Mouse (Mus musculus) frontal cortex, postnatal 25 days (tissue): ENCODE measurements at regions not wholly inside any gene's neighbourhood (a gene's known extent, or its start where the extent isn't known, plus 50 kb on each side); places are given as distances from the start of the nearest gene placed in this dataset.
A peak's percentile ranks its signal among the peaks of the same experiment; 100 is the strongest.

Source experiments
- DNase-seq, 2 experiments: peaks; one replicate each; pipeline ENCODE4 v3.0.0; 2022; ENCODE audit warnings: low spot score in 2 of 2

DNA sequence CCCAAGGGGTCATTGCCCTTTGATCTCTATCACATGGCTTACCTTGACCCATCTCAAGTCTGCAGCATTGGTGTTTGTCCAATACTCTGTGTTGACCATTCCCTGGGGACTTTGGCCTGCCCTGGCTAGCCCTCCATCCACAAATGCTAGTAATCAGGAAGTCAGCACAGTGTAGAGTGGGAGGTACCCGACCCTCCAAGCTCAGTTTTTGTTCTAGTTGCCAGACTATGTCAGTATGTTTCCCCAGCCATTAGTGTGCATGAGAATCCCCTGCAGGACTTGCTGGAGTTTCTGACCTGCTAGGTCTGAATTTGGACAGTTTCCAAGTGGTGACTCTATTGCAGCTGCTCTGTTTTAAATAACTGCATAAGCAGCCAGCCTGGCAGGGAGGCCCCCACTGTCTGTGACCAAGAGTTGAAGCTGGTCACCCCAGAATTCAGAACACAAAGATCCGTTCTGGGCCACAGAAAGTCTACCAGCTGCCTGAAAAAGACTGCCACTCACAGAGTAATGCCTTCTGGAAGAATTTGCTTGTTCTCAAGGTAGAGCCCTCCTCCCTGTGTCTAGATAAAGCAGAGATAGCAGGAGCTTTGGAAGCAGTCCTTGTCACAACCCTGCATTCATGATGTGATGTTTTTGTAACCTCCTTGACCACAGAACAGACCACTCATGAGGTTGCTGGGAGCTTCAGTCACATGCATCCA is 118.0 kb upstream of the Slc22a23 start:
- no peak for DNase-seq

DNA sequence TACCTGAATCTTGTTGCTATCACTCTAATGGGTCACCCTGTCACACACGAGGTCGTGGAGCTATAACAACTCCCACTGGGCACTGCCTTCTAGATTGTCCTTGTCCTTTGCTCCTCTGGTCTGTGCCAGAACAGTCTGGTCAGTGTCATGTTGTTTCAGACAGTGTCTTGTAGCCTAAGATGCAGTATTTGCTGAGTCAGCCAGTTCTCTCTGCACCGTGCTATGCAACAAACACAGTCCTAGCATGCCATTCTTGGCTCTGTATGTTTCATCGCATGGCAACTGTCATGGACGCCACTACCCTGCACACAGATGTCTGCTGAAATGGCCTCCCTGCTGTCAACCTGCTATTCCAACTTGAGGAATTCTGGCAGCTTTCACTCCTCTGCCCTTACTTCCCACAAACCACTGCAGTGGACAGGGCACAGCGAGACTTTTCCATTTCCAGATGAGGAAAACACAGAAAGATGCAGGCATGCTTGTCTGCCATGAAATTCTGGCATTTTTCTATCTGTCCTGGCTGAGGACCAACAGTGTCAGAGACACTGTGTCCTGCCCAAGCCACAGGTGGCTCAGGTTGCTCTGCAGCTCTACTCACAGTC is 117.3 kb upstream of the Slc22a23 start:
- DNase-seq, result no peak

DNA sequence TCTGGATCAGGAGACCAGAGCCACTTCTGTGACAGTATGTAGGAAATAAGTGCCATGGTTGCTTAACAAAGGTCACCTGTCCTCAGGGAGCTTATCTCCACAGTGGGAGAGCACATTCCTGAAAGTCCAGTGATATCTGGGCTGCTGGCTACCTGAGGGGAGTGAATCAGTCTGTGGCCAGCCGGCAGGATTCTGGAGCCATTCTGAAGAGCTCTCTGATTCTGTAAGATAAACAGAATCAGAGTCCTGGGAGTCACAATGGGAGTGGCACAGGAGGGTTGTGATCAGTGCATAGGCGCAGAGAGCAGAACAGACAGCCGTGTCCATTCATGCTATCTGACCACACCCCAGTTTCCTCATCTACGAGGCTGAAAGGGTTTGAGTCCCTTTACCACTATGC is 116.0 kb upstream of the Slc22a23 start:
- DNase-seq, result no peak

DNA sequence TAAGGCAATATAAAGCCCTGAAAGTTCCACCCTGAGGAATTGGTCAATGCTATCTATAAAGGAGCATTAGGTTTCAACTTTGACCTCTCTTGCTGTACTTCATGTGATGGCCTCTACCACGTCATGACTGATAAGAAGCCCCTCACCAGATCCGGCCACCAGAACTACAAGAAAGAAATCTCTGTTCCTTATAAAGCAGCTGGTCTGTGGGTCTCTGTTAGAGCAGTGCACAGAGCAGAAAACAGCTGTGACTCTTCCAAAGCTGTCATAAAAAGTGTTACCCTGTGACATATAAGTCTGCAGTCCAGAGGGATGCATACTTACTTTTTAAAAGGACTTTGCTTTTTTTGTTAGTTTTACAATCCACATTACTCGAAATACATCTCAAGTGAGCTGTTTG is 111.1 kb upstream of the Slc22a23 start:
- no peak for DNase-seq

DNA sequence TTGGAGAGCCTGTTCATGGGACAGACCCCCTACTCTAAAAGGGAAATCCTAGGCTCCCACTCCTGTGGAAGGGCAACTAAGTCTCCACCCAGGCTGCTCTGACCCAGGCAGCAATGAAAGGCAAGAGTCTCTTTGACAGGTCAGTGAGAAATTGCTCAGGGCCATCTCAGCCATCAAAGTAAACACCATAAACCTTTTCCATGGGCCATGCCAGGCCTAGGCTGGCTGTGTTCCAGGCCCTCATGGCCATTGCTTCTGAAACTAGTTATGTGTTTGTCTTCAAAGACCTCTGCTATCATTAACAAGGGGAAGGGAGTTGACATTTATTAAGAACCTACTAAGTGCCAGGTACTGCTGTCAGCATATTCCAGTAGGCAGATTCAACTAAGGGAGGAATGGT is 101.8 kb upstream of the Slc22a23 start:
- DNase-seq, result no peak

DNA sequence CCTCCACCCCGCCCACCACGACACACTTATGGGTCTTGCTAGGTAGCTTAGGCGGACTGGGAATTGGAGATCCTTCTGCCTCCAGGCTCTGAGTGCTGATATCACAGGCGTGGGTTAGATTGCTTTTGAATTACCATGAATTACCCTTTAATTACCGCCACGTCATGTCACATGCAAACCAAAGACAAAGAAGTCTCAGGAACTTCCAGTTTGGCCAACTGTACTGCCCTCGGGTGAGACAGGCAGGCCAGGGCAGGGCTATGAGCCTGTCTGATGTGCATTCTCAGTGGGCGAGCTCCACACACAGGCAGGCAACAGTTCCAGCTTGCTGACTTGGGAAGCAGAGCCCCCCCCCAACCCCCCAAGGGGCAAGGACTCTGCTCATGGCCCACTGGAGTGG is 101.3 kb upstream of the Slc22a23 start:
- no peak for DNase-seq

DNA sequence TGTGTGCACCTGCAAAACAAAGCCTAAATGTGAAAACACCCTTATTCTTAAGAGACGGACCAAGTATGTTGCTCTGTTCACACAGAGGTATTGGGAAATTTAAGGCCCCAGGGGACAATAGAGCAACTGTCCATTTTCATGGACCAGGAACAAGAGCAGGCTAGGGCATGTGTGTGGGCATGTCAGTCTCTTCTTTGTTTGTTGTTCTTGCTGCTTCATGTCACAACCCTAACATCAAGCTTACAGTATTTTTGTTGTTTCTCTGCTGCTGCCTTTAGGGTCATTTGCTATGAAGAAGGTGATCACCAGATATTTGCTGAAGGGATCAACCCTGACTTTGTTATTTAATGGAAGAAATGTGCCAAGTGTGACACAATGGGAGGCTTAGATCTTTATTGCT is 96.4 kb upstream of the Slc22a23 start:
- DNase-seq, result no peak

DNA sequence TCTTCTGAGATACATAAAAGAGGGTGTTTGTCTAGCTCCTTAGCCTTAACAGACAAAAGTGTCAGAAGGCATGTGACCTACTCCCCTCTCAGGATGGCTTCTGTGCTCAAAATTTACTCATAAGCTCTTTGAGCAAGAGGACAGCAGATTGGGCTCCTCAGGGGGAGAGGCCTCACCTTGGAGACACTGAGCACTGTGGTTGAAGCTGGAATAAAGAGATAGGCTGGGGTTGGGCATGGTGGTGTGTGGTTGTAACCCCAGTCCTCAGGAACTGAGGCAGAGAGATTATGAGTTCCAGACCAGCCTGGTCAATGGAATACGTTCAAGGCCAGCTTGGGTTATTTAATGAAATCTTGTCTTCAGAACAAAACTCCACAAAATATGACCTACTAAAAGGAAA is 82.5 kb upstream of the Slc22a23 start:
- DNase-seq, result no peak

DNA sequence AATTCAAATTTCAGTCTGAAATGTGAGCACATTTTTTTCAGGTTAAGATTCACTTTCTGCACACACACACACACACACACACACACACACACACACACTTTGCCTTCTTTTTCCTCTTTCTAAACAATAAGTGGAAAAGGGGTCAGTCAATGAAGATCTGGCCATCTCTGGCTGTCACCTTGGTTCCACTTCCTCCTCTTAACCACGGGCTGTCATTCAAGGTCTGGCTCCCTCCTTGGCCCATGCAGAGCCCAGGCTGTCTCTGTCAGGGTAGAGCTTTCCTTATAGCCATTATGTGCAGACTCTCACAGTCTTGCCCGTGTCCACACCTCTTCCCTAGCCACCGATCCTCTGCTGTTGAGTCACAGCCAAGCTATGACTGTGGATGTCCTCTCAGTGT is 79.9 kb upstream of the Slc22a23 start:
- no peak for DNase-seq

DNA sequence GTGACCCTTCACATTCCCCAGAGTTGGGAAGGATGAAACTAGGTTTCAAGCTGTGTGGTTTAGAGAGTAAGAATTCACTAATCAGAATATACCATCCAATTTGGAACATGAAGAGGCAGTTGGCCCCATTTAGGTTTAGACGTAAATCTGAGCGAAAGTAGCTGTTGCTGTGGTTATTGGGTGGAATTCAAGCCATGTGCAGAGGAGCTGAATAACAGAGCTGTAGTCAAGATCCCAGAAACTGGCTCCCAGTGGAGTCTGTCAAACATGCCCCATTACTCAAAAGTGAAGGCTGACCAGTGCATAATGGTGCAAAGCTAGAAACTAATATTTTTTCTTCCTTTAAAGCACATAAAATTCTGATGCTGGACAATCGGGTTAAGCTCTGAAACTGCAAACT is 76.7 kb upstream of the Slc22a23 start:
- DNase-seq, result no peak

DNA sequence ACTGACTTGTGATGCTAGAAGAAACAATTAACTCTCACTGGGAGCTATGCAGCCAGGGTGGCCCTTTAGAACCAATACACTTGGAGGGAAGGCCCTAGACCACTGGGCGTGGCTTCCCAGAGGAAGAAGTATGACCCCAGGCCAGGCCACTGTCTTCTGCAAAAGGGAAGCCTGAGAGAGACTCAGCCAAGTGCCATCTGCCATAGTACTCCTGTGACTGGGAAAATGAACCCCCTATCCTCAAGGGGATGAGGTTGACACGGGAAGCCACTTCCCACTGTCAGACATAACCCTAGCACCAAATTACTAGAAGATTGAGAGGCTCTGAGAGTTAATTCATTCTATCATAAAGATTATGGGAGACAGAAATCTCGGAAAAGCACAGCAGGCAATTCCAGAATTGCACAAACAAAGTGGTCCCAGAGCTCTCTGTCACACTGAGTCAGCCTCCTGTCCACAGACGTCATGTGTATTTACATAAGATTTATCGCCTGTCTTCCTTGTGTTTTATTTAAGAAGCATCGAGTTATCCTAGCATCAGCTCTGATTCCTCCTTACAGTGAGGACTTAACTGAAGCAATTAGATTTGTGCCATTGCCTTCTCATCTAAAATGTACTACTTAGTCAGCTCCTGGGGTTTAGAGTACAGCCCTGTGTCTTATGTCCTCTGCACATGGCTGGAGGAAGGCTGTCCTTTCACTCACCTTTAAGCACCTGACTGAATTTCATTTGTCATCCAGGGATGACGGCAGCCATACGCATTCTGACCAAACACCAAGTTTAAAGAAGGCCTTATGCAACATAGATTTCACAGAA is 75.6 kb upstream of the Slc22a23 start:
- DNase-seq, result no peak

DNA sequence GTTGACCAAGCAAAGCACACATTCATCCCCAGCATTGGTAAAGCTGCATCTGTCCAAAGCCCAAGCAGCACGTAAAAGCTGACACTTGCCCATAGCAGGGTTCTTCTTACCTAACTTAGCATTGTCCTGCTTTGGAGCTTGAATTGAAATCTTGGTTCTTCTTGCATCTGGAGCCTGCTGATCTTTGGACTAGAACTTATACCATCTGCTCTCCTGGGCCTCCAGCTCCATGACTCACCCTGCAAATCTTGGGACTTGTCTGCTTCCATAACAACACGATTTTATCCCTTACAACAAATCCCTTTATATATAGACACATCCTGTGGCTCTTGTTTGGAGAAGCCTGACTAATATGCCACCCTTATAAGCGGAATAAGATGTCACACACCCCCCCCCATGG is 74.1 kb upstream of the Slc22a23 start:
- DNase-seq, result no peak

DNA sequence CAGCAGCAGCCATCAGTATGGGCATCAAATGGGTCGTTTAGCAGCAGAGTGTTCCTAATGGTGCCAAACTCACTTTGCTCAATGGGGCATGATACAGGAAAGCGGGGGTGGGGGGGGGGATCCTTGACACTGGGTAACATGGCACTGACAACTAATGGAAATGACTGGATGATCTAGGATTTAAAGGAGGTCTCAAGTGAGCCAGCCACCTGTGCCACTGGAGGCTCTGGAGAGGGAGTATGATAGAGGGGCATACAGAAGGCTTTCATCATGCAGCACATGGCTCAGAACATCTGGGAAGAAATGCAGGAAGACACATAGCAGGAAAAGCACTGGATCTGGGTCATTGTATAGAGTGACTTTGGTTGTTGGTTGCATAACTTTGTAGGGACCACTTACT is 71.6 kb upstream of the Slc22a23 start:
- no peak for DNase-seq

DNA sequence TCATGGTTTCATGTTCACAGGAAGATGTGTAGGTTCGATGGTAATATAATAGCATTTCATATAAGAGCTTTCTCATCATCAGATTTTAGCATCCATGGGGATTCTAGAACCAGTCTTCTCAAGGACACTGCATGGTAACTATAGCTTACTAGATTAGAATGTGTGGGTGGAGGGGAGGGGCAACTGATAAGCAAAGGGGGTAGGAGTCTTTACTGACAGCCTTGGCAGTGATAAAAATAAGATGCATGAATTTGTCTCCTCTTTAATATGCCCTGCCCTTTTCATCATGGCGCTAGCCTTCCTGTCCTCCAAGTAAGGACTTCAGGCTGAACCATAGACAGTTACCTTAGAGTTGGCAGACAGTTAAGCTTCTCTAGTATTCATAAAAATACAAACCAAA is 69.6 kb upstream of the Slc22a23 start:
- no peak for DNase-seq

DNA sequence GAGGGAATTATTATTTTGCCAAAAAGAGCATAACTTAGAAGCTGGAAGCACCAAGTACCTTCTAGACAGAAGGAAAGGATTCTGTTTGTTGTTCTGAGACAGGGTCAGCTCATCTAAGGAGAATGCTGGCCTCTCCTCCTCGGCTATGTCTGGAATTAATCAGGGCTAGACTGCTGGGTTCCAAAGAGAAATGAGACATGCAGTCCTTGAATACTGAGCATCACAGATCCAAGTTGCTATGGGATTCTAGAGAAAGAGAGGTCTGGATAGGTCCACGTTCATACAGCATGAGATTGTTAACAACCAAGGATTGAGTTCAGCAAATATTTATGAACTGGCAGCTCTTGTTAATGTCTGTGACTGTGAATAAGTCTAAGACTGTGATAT is 63.7 kb upstream of the Slc22a23 start:
- no peak for DNase-seq

DNA sequence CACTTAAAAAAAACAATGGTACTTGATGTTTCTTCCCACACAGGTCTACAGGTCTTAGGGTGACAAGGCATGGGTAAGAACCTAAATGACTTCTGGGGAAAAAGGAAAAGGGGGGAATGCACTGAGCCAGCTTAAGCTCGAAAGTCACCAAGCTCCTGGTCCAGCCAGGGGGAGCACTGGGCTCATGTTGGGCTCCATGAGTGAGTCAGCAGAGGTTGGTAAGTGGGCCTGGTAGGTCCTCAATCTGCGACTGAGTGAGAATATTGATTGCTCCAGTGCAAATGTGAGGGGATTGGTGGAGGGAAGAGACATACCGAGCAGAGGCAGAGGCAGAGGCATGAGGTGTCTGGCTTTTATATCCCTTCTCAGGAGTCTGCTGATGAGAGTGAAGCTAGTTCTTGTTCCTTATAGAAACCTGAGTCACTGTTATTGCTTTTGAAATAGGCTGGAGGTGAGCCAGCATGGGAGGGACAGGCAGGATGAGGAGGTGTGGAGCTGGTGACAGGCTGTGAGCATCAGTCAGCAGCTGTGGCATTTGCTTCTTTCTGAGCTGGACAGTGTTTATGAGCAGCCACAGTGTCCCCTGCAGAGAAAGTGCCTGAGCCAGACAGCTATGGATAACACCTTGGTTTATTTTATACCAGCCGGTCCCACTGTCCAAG is 63.2 kb upstream of the Slc22a23 start:
- peak; percentile 9 to 25 for DNase-seq

DNA sequence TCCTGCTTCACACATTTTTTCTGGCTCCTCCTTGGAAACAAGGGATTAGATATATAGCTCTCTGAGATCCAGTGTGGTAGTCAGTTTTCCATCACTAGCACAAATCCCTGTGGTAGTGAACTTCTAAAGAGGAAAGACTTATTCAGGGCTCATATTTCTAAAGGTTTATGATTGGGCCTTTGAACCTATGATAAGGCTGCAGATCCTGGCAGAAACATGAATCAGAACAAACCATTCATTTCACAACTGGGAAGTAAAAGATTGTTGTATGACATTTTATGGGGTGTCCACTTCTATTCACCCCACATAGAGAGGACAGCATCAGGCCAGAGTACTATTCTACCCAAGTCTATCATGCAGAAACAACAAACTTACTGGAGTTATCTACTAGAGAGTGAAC is 61.3 kb upstream of the Slc22a23 start:
- no peak for DNase-seq

DNA sequence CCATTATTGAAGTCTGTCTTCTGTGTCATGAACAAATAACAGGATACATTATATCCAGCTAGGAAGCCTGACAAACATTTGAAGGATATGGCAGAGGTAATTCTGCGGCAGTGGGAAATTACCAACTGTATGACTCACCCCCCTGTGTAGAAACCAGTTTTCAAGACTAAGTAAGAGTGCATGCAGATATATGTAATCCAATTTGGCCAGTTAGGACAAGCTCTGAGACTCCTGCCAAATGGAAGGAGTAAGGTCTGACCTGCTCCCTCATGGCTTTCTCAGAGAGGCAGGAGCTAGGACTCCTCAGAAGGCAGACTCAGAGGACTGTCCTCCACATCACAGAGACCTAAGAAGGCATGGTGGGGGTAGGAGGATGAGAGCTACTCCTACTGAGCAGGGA is 57.6 kb upstream of the Slc22a23 start:
- no peak for DNase-seq

DNA sequence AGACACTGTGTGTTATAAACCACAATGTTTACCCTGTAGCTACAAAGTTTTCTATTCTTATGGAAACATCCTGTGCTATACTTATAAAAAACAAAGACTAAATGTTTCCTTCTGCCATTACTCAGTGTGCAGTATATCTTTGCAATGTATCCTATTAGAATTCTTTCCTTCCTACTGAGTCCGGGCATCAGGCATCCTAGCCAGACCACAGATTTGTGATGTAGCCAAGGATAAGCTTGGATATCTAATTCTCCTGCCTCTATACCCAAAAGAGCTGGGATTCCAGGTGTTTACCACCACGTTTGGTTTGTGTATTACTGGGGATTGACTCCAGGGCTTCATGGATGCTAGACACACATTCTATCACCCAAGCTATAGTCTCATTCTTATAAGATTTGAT is 56.0 kb upstream of the Slc22a23 start:
- no peak for DNase-seq

DNA sequence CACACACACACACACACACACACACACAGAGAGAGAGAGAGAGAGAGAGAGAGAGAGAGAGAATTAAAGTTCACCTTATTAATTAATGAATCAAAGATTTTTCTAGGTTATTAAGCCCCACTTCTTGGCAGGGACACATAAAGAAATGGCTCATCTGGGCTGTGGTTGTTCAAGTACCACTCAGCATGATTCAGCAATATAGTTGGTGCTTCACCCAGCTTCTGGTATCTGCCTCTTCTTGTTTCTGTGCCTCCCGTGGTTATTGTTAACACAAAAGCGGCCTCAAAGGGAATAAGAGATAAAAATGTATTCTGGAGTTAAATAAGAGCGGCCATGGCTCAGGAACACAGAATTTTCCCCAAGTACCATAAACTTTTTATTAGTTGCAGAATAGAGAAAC is 53.9 kb upstream of the Slc22a23 start:
- DNase-seq, result no peak

DNA sequence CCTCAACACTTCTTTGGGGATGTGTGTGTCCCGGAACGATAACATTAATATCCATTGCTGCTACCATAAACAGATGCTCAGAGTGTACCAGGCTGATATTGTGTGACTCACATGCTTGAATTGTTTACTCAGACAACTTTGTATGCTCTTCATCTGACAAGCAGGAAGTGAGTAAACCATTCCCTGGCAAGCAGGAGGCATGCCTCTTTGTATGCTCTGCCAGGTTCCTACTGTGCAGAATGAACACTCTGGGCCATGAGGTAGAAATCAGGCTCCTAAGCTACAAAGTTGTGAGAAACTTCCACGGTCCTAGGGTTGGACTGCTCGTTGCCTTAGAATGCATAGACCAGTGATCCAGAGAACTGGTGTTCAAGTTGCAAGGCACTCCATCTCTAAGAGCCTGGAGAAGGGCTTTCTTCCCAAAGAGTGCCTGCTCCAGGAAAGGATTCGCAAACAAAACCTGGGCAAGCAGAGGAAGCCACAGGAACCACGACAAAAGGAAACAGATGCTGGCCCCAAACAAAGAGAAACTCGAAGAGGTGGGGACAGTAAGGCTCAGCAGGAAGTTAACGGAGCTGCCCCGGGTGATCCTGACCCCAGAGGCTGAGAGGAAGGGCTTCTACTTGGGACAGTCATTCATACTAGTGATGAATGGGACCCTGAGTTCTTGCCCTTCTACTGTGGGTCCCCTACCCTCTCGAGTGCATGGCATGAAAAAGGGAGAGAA is 53.2 kb upstream of the Slc22a23 start:
- no peak for DNase-seq

DNA sequence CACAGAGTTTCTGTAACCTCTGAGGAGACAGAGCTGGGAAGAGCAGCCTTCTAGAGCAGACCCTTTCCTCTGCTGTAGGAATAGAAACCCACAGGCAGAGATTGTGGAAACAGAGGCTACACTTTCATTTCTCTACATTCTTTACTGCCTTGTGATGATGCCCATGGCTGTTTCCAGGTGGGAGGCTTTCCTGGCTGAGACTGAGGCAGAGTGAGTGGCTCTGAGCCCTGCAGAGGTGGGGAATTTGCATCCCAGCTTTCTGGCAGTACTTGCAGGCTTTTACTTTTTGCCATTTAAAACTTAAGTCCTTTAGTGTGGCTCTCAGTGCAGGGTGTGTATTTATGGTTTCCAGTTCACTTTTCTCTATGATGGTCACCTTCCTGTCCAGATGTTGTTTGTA is 50.5 kb upstream of the Slc22a23 start:
- DNase-seq, result no peak
